Mouse (Mus musculus): Measurements from ENCODE around the gene Taar8c. TPM values are rescaled to one million over a fixed set of nuclear protein-coding genes. Genes with fewer than 3 reads are reported as not detected.

The Taar8c gene
- total RNA-seq (2023), result not detected in 2 replicates

DNA sequence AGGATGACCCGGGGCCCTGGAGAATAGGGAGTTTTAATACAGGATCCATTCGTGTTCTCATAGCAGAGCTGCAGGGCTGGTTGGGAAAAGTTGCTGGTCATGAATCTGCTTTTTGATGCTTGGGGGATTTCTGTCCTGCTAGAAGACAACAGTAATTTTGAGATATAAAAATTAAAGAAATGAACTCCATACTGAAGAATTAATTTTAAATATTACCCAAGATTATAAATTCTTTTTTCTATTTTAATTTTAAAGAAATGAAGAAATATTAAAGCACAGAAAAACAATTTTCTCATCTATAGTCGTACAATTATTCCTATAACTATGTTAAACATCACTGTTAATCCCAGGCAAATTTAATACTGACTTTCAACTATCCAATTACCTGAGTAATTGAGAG, at the start of gene Taar8c:
Gene Taar8c, minus strand, starts transcription at position 101 of the 400 bp plus-strand sequence.

DNA sequence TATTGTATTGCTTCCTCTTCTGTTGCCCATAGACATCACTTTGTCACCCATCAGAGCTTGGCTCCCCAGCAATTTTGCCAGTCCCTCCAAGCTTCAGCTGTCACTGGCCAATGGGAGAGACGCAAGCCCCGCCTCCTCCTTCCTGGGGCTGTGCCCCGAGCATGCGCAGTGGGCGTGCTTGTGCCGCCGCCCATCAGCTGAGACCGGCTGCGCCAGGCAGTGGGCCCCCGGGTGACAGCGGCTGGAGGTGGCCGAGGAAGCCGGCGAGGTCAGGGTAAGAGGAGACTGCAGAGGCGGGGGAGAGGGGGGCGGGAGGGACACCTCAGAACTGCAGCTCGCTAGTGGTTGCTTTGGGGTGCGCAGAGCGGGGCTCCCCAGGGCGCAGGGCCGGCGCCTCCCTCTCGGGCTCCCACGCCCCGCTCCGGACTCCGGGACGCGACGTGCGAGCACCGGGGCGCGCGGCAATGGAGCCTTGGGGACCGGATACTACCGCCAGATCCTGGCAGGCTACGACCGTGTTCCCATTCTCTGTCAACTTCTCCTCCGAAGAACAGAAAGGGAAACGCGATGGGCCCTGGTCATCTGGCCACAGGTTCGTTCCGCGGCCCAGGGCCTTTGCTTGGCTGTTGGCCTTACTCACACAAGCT, 47.5 kb upstream of the Taar8c start, which contains the start of gene Stx7:
Gene Stx7, plus strand, starts transcription at position 168 of the 647 bp plus-strand sequence.

DNA sequence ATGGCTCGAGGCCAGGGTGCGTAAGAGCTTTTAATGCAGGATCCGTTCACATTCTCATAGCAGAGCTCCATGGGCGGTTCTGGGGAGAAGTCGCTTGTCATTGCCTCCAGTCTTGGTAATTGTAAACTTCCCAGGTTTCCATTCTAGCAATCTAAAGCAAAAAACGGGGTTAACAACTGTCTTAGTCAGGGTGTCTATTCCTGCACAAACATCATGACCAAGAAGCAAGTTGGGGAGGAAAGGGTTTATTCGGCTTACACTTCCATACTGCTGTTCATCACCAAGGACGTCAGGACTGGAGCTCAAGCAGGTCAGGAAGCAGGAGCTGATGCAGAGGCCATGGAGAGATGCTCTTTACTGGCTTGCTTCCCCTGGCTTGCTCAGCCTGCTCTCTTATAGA, 7.7 kb upstream of the Taar8c start, which contains the start of gene Taar9:
Gene Taar9, minus strand, starts transcription at position 101 of the 400 bp plus-strand sequence.

DNA sequence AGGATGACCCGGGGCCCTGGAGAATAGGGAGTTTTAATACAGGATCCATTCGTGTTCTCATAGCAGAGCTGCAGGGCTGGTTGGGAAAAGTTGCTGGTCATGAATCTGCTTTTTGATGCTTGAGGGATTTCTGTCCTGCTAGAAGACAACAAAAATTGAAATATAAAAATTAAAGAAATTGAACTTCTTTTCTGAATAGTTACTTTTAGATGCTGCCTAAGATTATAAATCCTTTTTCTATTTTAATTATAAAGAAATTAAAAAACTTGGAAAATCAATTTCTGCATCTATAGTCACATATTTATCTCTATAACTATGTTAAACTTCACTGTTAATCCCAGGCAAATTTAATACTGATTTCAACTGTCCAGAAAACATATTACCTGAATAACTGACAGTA, 9.5 kb downstream of the Taar8c start, which contains the start of gene Taar8b:
Gene Taar8b, minus strand, starts transcription at position 101 of the 400 bp plus-strand sequence.

DNA sequence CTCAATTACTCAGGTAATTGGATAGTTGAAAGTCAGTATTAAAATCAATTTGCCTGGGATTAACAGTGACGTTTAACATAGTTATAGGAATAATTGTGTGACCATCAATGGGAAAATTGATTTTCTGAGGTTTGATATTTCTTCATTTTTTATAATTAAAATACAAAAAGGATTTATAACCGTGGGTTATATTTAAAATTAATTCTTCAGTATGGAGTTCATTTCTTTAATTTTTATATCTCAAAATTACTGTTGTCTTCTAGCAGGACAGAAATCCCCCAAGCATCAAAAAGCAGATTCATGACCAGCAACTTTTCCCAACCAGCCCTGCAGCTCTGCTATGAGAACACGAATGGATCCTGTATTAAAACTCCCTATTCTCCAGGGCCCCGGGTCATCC, 25.5 kb downstream of the Taar8c start, which contains the start of gene Taar8a:
Gene Taar8a, plus strand, starts transcription at position 301 of the 400 bp plus-strand sequence.

Other genes with a start within 250 kb of the Taar8c start
- not detected in 2 replicates for gene Vnn1, start 207.2 kb downstream of the Taar8c start, total RNA-seq (2023)
- gene Taar1, start 181.6 kb downstream of the Taar8c start, total RNA-seq (2023), result not detected in 2 replicates
- not detected in 2 replicates for gene Taar2, start 163.3 kb downstream of the Taar8c start, total RNA-seq (2023)
- not detected in 2 replicates for gene Taar3, start 152.4 kb downstream of the Taar8c start, total RNA-seq (2023)
- not detected in 2 replicates for gene Taar4, start 141.4 kb downstream of the Taar8c start, total RNA-seq (2023)
- gene Taar5, start 131.2 kb downstream of the Taar8c start, total RNA-seq (2023), result not detected in 2 replicates
- not detected in 2 replicates for gene Taar6, start 116.3 kb downstream of the Taar8c start, total RNA-seq (2023)
- gene Taar7a, start 108.4 kb downstream of the Taar8c start, total RNA-seq (2023), result not detected in 2 replicates
- not detected in 2 replicates for gene Taar7b, start 102.0 kb downstream of the Taar8c start, total RNA-seq (2023)
- not detected in 2 replicates for gene Taar7d, start 74.7 kb downstream of the Taar8c start, total RNA-seq (2023)
- not detected in 2 replicates for gene Taar7e, start 64.3 kb downstream of the Taar8c start, total RNA-seq (2023)
- gene Taar7f, start 52.4 kb downstream of the Taar8c start, total RNA-seq (2023), result not detected in 2 replicates
- not detected in 2 replicates for gene Taar8a, start 25.4 kb downstream of the Taar8c start, total RNA-seq (2023)
- gene Taar8b, start 9.6 kb downstream of the Taar8c start, total RNA-seq (2023), result not detected in 2 replicates
- not detected in 2 replicates for gene Taar9, start 7.6 kb upstream of the Taar8c start, total RNA-seq (2023)
- gene Stx7, start 47.4 kb upstream of the Taar8c start, total RNA-seq (2023), result 82.1 and 86.0 TPM in 2 replicates
- not detected in 2 replicates for gene Moxd1, start 121.6 kb upstream of the Taar8c start, total RNA-seq (2023)

All from neutrophil, adult 65 days (primary cell).